8 mouse cellular contexts compared by ENCODE assay signal in genomic region chr3:84333400-84334349, GRCm38 (mm10). TPM values are rescaled to one million over a fixed set of nuclear protein-coding genes. Genes with fewer than 3 reads are reported as not detected.
DNase-seq lines count a peak whose midpoint lies in the region; ATAC-seq lines count a peak whose summit lies in the region.

No protein-coding gene starts in this region.

- H3K36me3 ChIP-seq in intestine, embryonic 16.5 days (ENCODE audit: control insufficient read depth, insufficient read depth, low read length) = no peaks in the 10 kb centered on the region
- H3K36me3 ChIP-seq in limb, embryonic 15.5 days = no peaks in the 10 kb centered on the region

- H3K9ac ChIP-seq in intestine, embryonic 16.5 days (ENCODE audit: low read depth, low read length) = peak overlapping the region; percentile 11; the same call in 1 of the 2 replicates
- H3K9ac ChIP-seq in limb, embryonic 15.5 days = no peak overlapping the region

- ATAC-seq in frontal cortex, adult (ENCODE audit: low TSS enrichment) = peak; percentile 65
- ATAC-seq in intestine, embryonic 16.5 days = peak; percentile 66
- ATAC-seq in limb, embryonic 15.5 days (ENCODE audit: insufficient number of reproducible peaks, low FRiP score, low TSS enrichment, low read depth) = no peak
- ATAC-seq in monocyte, adult 5-6 weeks (replicated peaks; ENCODE audit: insufficient number of reproducible peaks, low FRiP score, low TSS enrichment, poor library complexity, severe bottlenecking) = peak; percentile 48

- H3K27me3 ChIP-seq in intestine, embryonic 16.5 days (replicated peaks; ENCODE audit: control insufficient read depth, insufficient read depth, low read length) = no peaks in the 10 kb centered on the region
- H3K27me3 ChIP-seq in limb, embryonic 15.5 days = peaks cover 11% of the 10 kb centered on the region

- peak overlapping the region; percentile 79 for H3K27ac ChIP-seq in intestine, embryonic 16.5 days (ENCODE audit: low read length)
- H3K27ac ChIP-seq in limb, embryonic 15.5 days = peak overlapping the region; percentile 38; the same call in 1 of the 2 replicates

- H3K4me1 ChIP-seq in intestine, embryonic 16.5 days (ENCODE audit: control insufficient read depth, insufficient read depth, low read length) = peaks cover 11% of the 10 kb centered on the region; the same call in 1 of the 2 replicates
- peaks cover 17% of the 10 kb centered on the region for H3K4me1 ChIP-seq in limb, embryonic 15.5 days

- H3K9me3 ChIP-seq in intestine, embryonic 16.5 days (ENCODE audit: control insufficient read depth, low read length) = no peaks in the 10 kb centered on the region
- no peaks in the 10 kb centered on the region for H3K9me3 ChIP-seq in limb, embryonic 15.5 days

- DNase-seq in heart, adult 11 months = peak; percentile 96
- DNase-seq in heart, adult 8-10 months (ENCODE audit: low spot score) = no peak
- DNase-seq in adrenal gland, adult 8-10 months = peak; percentile 72
- DNase-seq in testis, postnatal 14 days (ENCODE audit: low spot score) = peak; percentile 72

- H3K4me2 ChIP-seq in intestine, embryonic 16.5 days (ENCODE audit: low read depth, low read length) = 0 out of 2 replicates have a peak overlapping the region, but pooled peaks have one; percentile 4
- no peak overlapping the region for H3K4me2 ChIP-seq in limb, embryonic 15.5 days

- H3K4me3 ChIP-seq in intestine, embryonic 16.5 days (ENCODE audit: low read length) = no peak overlapping the region
- no peak overlapping the region for H3K4me3 ChIP-seq in limb, embryonic 15.5 days

- WGBS in intestine, embryonic 16.5 days = 45% methylated on average over 22 of the region's 22 CpGs
- 38% methylated on average over 22 of the region's 22 CpGs for WGBS in limb, embryonic 15.5 days

RNA-seq across cellular contexts. Expression of gene Trim2, which starts 27.0 kb away (rescaled TPM):
- total RNA-seq in heart, adult 8-10 months (2022) = 1 to 10 TPM; 4.9 to 8.2 (median 6.7) TPM
- 10 to 100 TPM; 42.9 to 87.2 (median 60.4) TPM for total RNA-seq in adrenal gland, adult 8-10 months (2022)
- 57.0 and 57.5 TPM in 2 replicates for polyA plus RNA-seq in intestine, embryonic 16.5 days (2015; fragmentation: Nextera tagmentation; extraction: Ambion mirVana)
- polyA plus RNA-seq in limb, embryonic 15.5 days (2015; fragmentation: Nextera tagmentation; extraction: Ambion mirVana) = 33.4 and 35.9 TPM in 2 replicates
- 0.39 TPM in 1 of 3 replicates, not detected in the others for total RNA-seq in monocyte, adult 5-6 weeks (2017)

Comparison
In these comparisons a context has a peak if more than half of its experiments do, and no peak if none do; other contexts are left out.
1. RNA of gene Trim2, which starts 27.0 kb away (total RNA-seq): 42.9 to 87.2 TPM in adrenal gland, adult 8-10 months; 4.9 to 8.2 TPM in heart, adult 8-10 months and 0.39 TPM in monocyte, adult 5-6 weeks; every median in the first group is over 4 times any median in the second.